Mouse (Mus musculus): ENCODE data around the gene Clcnka.

Gene Clcnka

DNA sequence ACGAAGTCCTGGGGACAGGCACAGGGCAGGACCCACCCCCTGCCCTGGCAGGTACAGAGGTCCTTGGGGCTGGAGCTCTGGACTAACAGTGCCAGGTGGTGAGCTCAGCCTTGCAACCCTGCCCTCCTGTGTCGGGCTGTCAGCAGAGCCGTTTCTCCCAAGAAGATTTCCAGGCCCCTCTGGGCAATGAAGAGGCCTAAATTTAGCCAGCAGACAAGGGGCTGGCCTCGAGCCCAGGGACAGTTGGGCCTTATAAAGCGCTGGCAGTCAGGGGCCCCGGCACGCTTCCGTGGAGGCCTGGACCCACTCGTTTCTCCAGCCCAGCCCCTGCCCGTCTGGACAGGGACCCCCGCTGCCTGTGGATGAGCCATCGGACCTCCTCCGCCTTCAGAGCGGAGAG, 22.9 kb upstream of the Clcnka start:
- no peak for DNase-seq (ENCODE audit: low spot score in 2 of 2)

DNA sequence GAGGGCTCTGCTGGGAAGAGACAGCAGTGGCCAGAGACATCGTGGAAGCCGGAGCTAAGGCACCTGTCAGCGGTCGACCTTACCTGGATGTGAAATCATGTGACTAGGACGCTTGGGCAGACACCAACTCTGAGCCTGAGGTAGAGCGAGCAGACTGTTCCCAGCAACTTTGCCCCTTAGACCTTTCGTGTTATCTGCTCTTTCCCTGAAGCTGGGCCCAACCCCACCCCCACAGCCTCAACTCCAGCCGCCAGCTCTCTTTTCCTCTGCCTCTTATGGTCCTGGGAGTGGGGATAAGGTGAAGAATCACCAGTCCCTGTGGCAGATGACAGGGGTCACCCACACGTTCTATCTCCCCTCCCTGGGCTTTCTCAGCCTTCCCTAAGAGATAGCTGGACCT, 22.4 kb upstream of the Clcnka start:
- DNase-seq (ENCODE audit: low spot score in 2 of 2), result no peak

DNA sequence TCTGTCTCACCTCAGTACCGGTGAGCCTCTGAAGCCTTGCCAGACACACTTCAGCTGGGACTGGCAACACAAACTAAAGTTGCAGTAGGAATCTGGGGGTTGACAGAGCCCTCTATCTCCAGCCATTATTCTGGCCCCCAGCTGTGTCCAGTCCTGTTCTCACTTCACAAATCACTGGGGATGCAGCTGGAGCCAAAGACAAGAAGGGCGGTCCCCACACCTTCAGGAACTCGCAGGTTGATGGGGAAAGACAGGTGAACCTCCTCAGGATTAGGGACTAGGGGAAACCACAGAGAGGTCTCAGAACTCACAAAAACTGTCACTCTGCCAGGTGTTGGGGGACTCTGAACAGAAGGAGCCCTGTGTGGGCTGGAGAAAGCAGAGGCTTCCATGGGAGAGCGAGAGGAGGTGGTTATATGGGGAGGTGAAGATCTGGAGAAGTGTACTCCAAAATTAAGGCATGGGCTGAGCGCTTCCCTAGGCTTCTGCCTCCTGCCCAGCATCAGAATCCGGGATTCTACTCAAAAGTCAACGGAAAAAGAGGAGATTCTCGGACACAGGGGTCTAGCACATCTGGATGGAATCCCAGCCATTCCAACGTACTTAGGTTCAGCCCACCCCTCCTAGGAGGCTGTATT, 21.8 kb upstream of the Clcnka start, which contains the start of gene Hspb7:
Gene Hspb7 (plus strand): TSS at position 588 of the 638 bp plus-strand sequence.
- DNase-seq (ENCODE audit: low spot score in 2 of 2), result no peak

DNA sequence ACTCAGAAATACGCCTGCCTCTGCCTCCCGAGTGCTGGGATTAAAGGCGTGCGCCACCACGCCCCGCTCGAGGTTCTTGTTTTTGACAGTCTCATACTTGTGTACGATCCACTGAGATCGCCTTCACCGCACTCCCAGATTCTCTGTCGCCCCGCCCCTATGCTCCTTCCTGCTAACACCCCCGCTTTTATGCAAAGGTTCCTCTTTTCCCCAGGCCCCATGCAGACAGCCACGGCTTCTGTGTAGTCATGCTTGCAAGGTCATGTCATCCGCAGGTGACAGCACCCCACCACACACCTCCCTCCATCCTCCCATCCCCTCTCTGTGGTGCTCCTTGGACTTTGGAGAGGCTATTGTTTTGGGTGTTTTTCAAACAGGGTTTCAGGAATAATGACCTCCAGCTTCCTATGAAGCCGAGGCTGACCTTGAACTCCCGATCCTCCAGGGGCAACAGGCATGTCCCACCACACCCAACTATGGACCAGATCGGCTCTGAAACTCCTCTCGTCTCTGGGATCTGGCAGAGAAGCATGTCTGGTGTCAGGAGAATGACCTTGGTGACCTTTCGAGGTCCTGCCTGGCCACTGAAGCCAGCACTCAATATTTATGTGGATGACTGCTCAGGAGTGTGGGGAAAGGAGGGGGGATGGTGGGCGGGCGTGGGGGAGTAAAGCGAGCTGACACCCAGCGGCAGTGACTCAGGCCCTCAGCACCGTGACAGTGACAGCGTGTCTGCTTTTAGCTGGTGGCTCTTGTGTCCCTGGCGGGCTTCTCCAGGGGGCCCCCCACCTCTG, 21.1 kb upstream of the Clcnka start:
- peak; percentile 72 to 78 for DNase-seq (ENCODE audit: low spot score in 2 of 2)

DNA sequence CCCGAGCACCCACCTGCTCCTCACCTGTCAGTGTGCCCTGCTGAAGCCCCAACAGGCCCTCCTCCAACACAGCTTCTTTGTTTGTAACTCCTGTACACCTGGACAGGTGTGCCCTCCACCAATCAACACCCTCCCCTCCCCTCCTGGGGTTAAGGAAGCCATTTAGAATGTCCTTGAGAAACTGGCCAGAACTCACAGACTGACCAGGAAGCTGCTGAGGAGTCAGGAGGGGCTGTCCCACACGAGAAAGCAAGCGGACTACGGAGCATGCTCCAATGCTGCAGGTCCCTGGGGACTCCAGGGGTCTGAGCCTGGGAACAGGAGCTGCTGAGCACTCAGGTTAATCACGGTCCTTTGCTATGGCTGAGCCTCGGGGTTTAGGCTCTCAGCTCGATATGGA, 17.4 kb upstream of the Clcnka start, which contains the start of gene Clcnkb:
Gene Clcnkb (minus strand): TSS at position 91 of the 400 bp plus-strand sequence.
- DNase-seq (ENCODE audit: low spot score in 2 of 2), result no peak

DNA sequence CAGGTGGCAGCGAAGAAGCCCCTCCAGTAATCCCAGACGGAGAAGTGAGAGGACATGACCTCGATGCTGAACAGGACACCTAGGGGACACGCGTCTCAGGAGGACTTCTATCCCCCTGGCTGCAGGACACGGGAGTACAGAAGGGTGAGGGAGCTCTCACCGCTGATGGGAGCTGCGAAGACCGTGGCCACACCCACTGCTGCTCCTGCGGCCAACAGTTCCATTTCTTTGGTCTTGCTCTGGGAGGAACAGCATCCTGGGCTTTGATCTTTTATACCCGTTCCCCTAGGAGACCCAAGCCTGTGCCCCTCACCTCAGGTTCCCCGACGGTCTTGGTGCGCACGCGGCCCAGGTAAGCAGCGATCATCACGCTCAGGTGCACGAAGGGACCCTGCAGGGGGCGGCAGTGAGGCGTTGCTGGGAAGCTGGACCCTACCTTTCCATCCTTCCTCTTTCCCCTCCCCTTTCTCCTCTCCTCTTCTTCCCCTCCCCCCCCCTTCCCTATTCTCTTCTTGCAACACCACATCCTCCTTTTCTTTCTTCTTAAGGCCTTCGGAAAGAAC, 13.0 kb upstream of the Clcnka start:
- no peak for DNase-seq (ENCODE audit: low spot score in 2 of 2)

DNA sequence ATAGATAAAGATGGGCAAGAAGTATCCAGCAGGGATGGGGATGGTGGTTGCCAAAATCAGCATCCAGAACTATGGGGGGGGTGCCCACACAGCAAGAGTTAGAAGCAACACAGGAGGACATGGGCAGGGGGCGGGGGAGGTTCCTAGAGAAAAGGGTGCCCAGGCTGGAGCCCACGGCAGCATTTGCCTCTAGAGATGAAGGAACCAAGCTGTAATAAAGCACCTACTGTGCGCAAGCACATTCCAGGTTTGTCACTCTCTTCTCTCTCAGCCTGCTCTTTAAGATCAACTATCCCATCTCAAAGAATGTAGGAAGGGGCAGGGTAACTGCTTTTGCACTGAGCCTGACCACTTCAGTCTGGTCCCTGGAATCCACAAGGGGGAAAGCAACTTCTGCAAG, 10.1 kb upstream of the Clcnka start:
- DNase-seq (ENCODE audit: low spot score in 2 of 2), result no peak

DNA sequence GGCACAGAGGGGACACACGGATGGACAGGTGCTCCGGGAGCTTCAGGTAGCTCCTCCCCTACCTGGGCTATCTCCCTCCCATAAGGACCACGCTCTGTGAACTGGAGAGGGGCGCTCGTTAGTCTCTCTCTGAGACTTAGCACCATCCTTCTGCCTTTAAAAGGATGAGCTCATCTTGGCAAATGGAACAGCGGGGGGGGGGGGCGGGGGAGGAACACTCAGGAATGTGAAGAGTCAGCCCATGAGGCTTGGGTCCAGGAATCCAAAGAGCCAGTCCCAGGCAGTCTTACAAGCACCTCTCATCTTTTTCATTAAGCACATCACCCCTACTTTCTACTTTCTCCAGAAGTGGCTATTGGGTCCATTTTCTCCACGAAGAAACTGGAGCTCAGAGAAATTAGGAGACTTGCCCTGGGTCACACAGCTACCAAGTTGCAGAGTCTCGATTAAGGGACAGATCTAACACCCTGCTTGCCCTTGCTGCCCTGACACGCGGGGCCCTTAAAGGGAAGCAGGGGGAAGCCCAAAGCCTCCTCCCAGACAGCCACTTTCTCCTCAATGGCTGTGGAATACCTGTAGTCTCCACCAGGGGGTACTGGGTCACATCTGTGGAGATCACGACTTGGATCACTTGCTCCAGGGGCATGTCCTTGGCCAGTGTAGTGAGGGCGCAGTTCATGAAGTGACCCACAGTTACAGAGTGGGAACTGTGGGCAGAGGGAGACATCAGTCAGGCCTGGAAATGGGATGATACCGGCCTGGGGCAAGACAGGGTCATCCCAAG, 8.2 kb upstream of the Clcnka start:
- DNase-seq (ENCODE audit: low spot score in 2 of 2), result no peak

DNA sequence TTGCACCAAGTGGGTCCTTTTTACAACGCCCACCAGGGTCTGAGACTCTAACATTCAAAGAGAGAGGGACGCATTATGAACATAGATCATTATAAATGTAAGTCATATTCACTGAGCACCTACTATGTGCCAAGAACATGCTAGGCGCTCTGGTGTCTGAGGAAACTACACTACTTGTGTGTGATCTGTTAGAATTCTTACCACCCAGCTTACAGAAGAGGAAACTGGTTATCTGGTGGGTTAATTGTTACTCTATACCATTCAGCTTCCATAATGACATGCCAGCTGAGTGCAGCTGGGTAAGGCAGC, 6.7 kb upstream of the Clcnka start:
- no peak for DNase-seq (ENCODE audit: low spot score in 2 of 2)

DNA sequence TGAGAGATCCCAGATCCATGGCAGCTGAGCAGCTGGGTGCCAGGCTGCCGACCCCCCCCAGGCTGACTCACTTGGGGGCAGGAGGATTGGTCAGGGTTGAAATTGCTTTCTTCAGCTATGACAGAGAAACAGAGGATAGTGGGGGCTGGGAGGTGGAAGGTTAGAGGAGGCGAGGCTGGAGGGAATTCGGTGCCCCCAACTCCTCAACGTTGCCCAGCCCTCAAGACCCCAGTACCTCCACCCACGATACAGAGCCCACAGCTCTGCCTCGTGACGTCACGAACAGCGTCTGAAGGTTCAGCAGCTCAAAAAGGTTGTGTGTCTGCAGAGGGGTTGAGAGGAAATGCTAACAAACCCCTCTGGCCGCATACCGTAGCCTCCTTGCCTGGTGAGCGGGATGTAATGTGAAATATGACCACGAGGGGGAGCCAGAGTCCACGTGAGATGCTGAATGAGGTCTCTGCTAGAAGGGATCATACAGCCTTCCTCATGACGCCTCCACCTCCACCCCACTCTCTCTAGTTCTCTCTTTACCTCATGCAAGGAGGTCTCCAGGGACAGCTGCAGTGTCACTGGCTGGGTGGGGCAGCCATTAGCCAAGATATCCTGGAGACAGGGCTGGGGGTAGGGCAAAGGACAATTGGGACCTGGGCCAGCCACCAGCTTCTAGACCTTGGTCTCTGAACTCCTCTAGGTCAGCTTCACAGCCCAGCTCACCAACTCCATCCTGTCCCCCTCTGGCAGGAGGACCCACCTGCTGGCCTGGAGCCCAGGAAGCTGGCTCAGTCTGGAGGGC, 6.2 kb upstream of the Clcnka start:
- DNase-seq (ENCODE audit: low spot score in 2 of 2), result peak; percentile 71 to 73

DNA sequence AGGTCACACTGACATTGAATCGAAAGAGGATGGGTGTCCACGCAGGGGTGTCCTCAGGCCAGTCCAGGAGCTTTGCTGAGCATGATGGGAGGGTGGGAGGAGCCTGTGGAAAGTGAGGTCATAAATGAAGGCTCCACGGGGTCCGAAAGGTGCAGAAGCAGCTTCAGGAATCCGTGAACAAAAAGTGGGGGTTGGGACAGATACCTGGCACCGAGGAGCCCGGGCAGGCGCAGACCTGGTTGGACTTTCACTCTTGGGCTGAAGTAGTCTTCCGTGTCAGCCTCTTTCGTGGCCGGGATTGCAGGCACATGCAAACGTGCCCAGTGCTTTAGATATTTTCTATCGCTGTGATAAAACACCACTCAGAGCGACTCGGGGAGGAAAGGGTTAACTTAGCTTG, 1.6 kb upstream of the Clcnka start:
- no peak for DNase-seq (ENCODE audit: low spot score in 2 of 2)

DNA sequence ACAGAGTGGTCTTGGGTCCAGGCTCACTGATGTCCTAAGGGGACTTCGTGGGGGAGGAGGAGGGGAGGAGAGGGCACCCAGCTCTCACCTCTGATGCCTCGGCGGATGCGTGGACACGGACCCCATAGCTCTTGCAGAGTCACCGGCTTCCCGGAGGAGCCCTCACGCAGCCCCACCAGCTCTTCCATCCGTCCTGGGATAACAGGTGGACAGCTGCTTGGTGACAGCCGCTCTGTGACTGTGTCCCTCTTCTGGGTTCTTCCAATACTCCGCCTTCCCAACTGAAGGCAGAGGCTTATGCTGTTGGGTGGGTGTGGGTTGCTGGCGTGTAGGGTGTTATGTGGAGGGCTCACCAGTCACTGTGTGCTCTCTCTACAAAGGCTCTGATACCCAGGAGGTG, 663 bp downstream of the Clcnka start:
- no peak for DNase-seq (ENCODE audit: low spot score in 2 of 2)

DNA sequence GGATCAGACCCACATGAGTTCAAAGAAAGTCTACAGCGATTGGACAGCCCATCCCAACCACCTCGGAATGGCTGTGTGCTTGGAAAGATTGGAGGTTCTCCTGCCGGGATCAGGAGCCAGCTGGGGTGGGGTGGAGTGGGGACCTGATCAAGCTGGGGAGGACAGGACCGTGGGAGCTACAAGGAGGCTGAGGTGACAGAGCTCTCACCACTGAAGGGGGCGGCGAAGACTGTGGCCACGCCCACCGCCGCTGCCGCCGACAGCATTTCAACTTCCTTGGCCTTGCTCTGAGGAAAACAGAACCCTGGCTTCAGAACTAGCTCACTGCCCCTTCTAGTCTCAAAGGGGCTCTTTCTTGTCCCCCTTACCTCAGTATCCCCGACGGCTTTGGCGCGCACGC, 3.8 kb downstream of the Clcnka start:
- no peak for DNase-seq (ENCODE audit: low spot score in 2 of 2)

DNA sequence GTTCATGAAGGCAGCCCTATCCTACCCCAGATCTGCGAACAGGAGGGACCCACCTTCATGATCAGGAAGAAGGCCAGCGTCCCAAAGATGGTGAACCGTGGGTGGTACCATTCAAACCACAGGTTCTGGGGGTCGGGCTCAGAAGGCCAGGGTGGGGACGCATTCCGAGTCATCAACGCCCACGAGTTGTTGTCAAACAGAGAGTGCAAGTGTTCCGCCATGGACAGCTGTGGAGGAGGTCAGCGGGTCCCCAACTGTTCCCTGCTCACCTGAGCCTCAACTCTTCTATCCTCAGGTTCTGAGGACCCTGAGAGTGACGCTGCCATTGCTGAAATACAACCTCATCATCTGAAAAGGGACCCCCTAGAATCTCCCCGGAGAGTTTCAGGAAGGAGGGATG, 7.2 kb downstream of the Clcnka start:
- DNase-seq (ENCODE audit: low spot score in 2 of 2), result no peak

DNA sequence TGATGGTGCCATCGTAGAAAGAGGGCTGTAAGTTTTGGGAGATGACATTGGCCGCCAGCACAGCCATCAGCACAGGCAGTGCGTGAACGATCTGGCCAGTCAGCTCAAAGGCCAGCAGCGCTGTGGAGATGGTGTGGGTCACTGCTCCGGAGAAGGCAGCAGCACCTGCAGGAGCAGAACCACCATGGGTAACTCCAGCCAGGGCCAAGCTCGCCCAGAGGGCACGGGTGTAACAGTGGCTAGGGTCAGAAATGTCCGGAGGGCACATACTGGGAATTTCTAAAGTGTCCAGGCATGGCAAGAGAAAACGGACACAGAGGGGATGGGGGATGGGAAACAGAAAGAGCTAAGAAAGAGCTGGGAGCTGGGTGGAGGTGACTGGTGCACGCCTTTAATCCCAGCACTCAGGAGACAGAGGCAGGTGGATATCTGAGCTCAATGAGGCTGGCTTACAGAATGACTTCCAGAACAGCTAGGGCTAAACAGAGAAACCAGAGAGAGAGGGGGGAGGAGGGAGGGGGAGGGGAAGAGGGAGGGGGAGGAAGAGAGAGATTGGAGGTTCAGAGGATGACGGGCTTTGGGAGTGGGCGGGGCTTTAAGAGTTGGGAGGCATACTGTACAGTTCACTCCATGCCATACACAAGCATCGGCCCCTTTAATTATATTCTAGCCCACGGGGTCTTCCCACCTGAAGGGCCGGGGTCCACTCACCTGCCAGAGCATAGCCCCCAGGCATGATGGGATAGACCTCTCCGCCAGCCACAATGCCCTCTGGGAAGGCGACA, 9.0 kb downstream of the Clcnka start:
- no peak for DNase-seq (ENCODE audit: low spot score in 2 of 2)

DNA sequence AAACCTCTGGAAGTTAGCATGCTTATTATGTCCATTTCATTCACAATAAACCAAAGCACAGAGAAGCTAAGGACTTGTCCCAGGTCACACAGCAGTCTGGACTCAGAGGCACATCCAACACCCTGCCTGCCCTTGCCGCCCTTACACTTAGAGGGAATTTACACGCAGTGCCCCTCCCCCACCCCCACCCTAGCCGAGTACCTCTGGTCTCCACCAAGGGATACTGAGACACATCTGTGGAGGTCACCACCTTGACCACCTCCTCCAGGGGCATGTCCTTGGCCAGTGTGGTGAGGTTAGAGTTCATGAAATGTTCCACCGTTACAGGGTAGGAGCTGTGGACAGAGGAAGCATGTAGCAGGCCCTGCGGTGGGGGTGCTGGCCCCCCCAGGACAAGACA, 10.6 kb downstream of the Clcnka start:
- no peak for DNase-seq (ENCODE audit: low spot score in 2 of 2)

DNA sequence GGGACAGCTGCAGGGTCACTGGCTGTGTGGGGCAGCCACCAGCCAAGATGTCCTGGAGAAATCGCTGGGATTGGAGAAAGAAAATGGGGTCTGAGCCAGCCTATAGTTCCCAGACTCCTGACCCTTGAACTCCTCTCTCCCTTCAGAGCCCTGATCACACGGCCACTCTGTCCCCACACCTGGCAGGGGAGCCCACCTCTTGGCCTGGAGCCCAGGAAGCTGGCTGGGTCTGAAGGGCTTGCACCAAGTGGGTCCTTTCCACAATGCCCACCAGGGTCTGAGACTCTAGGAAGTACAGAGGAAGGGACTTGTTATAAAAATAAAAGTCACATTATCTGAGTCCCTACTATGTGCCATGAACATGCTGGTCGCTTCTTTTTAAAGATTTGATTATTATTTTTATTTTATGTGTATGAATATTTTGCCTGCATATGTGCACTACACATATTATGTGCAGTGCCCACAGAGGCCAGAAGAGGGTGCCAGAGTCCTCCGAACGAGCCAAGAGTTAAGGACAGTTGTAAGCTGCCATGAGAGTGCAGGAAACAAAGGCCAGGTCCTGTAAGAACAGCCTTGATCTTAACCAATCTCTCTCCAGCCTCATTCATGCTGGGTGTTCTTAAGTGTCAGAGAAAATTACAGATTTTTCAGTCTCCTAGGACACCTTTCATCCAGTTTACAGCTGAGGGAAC, 11.3 kb downstream of the Clcnka start:
- peak; percentile 39 to 54 for DNase-seq (ENCODE audit: low spot score in 2 of 2)

DNA sequence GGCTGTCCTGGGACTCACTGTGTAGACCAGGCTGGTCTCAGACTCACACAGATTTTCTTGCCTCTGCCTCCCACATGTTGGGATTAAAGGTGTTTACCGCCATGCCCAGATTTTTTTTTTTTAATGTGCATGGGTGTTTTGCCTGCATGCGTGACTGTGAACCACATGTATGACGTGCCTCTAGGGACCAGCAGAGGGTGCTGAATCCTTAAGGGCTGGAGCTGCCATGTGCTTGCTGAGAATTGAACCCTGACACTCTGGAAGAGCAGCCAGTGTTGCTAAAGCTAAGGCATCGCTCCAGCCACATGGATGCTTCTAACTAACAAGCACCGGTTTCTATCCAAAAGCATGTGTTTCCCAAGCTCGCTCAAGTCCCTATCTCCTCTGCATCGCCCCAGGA, 12.4 kb downstream of the Clcnka start:
- no peak for DNase-seq (ENCODE audit: low spot score in 2 of 2)

DNA sequence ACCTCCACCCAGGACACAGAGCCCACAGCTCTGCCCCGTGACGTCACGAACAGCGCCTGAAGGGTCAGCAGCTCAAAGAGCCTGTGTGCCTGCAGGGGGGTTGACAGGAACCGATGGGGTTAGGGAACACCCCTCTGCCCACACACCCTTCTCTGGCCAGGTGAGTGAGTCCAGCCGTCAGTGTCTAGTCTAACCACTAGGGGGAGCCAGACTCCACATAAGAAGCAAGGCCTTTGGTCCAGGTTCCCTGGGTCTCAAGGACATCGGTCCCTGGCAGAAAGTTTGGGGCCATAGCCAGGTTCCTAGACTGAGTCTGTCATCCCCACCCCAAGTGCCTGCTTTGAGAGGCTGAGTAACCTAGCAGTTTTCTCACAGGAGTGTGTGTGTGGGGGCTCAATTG, 13.2 kb downstream of the Clcnka start:
- peak; percentile 29 to 41 for DNase-seq (ENCODE audit: low spot score in 2 of 2)

DNA sequence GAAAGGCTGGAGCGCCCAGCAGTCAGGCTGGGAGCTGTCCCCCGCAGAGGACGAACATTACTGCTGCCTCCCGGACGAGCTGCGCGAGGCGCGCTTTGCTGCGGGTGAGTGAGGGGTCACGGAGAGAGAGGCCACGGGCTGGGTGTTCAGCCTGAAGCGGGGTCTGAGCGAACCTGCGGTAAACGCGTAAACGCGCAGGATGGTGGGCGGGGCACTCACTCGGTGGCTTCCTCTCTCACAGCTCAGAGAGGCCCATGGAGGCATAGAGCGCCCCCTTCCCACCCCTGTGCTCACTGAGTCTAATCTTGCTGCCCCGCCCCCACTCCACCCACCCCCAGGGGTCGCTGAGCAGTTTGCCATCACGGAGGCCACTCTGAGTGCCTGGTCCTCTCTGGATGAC, 16.1 kb downstream of the Clcnka start:
- no peak for DNase-seq (ENCODE audit: low spot score in 2 of 2)

All from spleen, postnatal 36 days (tissue).